Mouse (Mus musculus): ENCODE measurements around the gene Armh2.
A peak's percentile ranks its signal among the peaks of the same experiment; 100 is the strongest.

GRCm38 (mm10) chr13:24761083-24761402 is 20.0 kb downstream of the Armh2 start:
- TF ChIP-seq CTCF (IDR thresholded peaks at IDR 0.05; ENCODE audit: borderline replicate concordance, insufficient read depth, low read length): no peak
- peak; percentile 80 for TF ChIP-seq POLR2A (IDR thresholded peaks at IDR 0.05; ENCODE audit: low read depth, low read length)

All from embryonic fibroblast, embryonic 13.5 days (primary cell).